Mouse (Mus musculus): ENCODE results near the gene Prss16.

DNA sequence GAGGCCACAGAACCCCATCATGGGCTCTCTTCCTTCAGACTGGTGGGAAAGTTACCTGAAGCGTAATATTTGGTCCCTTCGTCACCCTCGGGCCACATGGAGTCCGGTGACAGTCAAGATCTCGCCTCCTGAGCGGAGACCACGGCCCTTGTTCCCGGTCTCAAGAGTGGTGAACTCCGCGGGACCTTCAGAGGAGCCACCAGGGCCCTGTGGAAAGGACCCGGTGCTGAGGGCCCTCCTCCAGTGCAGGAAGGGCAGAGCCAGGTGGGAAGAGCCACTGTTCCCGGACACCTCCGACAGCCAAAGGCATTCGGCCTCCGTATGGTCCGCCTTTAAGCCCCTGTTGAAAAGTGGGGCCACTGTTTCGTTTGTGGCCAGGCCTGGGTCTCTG, 27.7 kb downstream of the Prss16 start:
- TF ChIP-seq CTCF (IDR thresholded peaks at IDR 0.05; ENCODE audit: control insufficient read depth, insufficient read depth, low read length) (no peak), POLR2A (IDR thresholded peaks at IDR 0.05; ENCODE audit: borderline replicate concordance, control insufficient read depth, low read depth, low read length) (no peak)

All from bone marrow, adult 2 months (tissue).